Mouse (Mus musculus) ES-E14 (cell line): ENCODE measurements at regions not wholly inside any gene's neighbourhood (a gene's known extent, or its start where the extent isn't known, plus 50 kb on each side); places are given as distances from the start of the nearest gene placed in this dataset.

Source experiments
- CHD2 ChIP-seq: IDR thresholded peaks from 2 replicates; pipeline ENCODE4 v1.6.1; 2014; ENCODE audit warnings: mild to moderate bottlenecking, low read depth, low read length, inconsistent platforms
- MAFK ChIP-seq: IDR thresholded peaks from 2 replicates; pipeline ENCODE4 v1.6.1; 2014; ENCODE audit warnings: mild to moderate bottlenecking, low read depth, low read length, inconsistent platforms; ENCODE audit not compliant: insufficient read depth
- ZNF384 ChIP-seq: IDR thresholded peaks from 2 replicates; pipeline ENCODE4 v1.6.1; 2012; ENCODE audit warnings: low read depth, low read length, inconsistent platforms

- no peak for TF ChIP-seq CHD2
- no peak for TF ChIP-seq MAFK
- TF ChIP-seq ZNF384: no peak
Observed at GRCm38 (mm10) chr9:93930684-93931083, 607.2 kb downstream of the 1190002N15Rik start.
